Mouse (Mus musculus): ENCODE results near the gene Urgcp.

Gene Urgcp

GRCm38 (mm10) chr11:5716938-5717705, 45.1 kb downstream of the Urgcp start:
- in situ Hi-C loops (cut with MboI, MseI): no loop called here

DNA sequence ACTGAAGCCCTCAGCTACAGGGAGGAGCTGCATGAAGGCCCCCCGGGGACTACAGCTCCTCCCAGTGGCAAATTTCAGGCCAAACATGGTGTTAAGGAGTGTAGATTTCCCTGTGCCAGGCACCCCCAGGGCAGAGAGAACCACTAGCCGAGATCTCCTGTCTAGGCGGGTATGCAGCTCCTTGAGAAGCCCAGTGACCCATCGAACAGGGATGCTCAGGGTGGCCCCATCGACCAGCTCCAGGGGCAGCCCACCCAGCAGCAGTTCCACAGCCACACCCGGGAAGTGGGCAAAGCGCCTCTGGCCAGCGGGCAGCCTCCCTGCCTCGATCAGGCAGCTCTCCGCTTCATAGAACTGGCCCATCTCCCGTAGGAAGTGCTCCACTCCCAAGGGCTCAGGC, 45.9 kb downstream of the Urgcp start:
- in situ Hi-C loops (cut with MboI, MseI): no loop called here

- in situ Hi-C loops (cut with MboI, MseI): no loop called here
Measured at GRCm38 (mm10) chr11:5715630-5716105, 46.5 kb downstream of the Urgcp start, which contains the start of gene Mrps24. Mrps24 (minus strand) TSS chr11:5715680.

DNA sequence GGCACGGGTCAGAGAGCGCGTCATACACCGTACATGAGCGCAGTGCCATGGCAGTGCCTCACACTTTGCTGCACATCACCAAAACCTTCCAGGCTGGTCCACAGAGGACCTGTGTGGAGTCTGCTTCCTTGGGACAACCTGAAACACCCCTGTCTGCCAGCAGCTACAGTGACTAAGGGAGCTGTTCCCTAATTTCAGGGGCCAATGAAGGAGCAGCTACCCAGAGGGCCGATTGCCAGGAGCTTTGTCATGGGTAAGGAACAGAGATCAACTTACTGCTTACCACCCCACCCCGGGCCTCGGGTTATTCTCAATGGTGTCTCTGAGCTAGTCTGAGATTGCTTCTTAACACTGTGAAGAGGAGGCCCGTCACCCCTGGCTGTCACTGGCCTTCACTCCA, 47.0 kb downstream of the Urgcp start:
- in situ Hi-C loops (cut with MboI, MseI): no loop called here

- in situ Hi-C loops (cut with MboI, MseI): no loop called here
Measured at GRCm38 (mm10) chr11:5707530-5708353, 54.4 kb downstream of the Urgcp start.

GRCm38 (mm10) chr11:5706874-5707529, 55.2 kb downstream of the Urgcp start:
- in situ Hi-C loops (cut with MboI, MseI): no loop called here

GRCm38 (mm10) chr11:5705972-5706371, 56.2 kb downstream of the Urgcp start:
- in situ Hi-C loops (cut with MboI, MseI): no loop called here

DNA sequence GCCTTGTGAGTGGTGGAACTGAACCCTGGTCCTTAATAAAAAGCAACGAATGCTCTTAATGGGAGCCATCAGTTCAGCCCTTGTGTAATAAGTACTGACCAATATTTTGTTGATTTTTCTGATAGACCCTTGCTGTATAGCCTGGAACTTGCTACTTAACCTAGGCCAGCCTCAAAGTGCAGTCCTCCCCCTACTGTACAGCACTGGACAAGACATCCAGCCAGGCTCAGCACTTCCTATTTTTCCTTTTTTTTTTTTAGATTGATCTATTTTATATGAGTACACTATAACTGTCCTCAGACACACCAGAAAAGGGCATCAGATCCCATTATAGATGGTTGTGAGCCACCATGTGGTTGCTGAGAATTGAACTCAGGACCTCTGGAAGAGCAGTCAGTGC, 58.8 kb downstream of the Urgcp start:
- in situ Hi-C loops (cut with MboI, MseI): no loop called here

- in situ Hi-C loops (cut with MboI, MseI): no loop called here
Measured at GRCm38 (mm10) chr11:5702957-5703332, 59.2 kb downstream of the Urgcp start.

GRCm38 (mm10) chr11:5702271-5702956, 59.8 kb downstream of the Urgcp start:
- in situ Hi-C loops (cut with MboI, MseI): no loop called here

GRCm38 (mm10) chr11:5701821-5702220, 60.4 kb downstream of the Urgcp start:
- in situ Hi-C loops (cut with MboI, MseI): no loop called here

- in situ Hi-C loops (cut with MboI, MseI): no loop called here
Measured at GRCm38 (mm10) chr11:5701300-5701699, 60.9 kb downstream of the Urgcp start.

GRCm38 (mm10) chr11:5700808-5701207, 61.4 kb downstream of the Urgcp start:
- in situ Hi-C loops (cut with MboI, MseI): no loop called here

GRCm38 (mm10) chr11:5691775-5692174, 70.4 kb downstream of the Urgcp start:
- in situ Hi-C loops (cut with MboI, MseI): loop anchor here in 1 of 2 experiments (25.0 kb wide), 1 partner anchor 1654 kb away; the partner anchor contains the start of gene Sec14l4

DNA sequence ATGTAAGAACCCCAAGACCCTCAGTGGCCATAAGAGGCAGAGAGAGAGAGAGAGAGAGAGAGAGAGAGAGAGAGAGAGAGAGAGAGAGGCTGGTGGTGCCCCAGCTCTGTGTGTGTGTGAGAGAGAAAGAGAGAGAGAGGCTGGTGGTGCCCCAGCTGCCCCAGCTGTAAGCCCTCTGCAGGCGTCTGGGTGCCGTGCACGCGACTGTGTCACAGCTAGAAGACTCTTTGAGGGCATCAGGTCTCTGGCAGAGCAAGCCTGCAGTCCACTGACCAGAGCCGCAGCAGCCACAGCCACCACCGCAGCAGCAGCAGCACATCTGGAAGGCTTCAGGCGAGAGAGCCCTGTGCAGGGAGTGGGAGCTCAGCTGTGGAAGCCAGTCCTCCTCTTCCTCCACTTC, 77.9 kb downstream of the Urgcp start:
- in situ Hi-C loops (cut with MboI, MseI): loop anchor here in 1 of 2 experiments (25.0 kb wide), 1 partner anchor 1647 kb away; the partner anchor contains the start of gene Sec14l4

DNA sequence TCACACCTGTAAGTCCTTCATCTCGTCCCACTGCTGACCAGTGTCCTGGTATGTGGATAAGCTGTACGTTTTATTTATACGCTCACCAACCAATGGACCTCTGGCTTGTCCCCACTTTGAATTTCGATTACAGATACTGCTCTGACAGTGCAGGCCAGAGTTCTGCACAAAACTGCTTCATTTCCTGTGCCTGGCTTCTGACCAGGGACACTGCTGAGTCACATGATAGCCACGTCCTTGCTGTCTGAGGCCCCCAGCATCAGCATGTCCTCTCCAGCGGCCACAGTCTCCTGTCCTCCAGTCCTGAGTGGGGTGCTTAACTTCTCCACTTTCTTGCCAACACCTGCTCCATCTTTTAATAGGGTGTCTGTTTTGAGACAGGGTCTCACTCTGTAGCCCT, 79.6 kb downstream of the Urgcp start:
- in situ Hi-C loops (cut with MboI, MseI): loop anchor here in 1 of 2 experiments (25.0 kb wide), 1 partner anchor 1645 kb away; the partner anchor contains the start of gene Sec14l4

Data from T-helper 17 cell (primary cell).